Mouse (Mus musculus): ENCODE measurements at regions not wholly inside any gene's neighbourhood (a gene's known extent, or its start where the extent isn't known, plus 50 kb on each side); places are given as distances from the start of the nearest gene placed in this dataset.

GRCm38 (mm10) chrX:90992008-90992407 is 100.1 kb downstream of the Gm44 start:
- ATAC-seq (replicated peaks): peak; percentile 60; the same call in 1 of the 2 replicates
- Histone ChIP-seq H3K9ac (replicated peaks) (no peak overlapping the region), H3K27ac (replicated peaks) (no peak overlapping the region), H3K4me2 (replicated peaks) (no peak overlapping the region), H3K4me1 (no peaks in the 10 kb centered on the region), H3K9me3 (no peaks in the 10 kb centered on the region), H3K4me3 (no peak overlapping the region), H3K36me3 (no peaks in the 10 kb centered on the region), H3K27me3 (no peaks in the 10 kb centered on the region)

All from forebrain, embryonic 15.5 days (tissue).